Mouse (Mus musculus) adrenal gland, postnatal 36 days (tissue): Measurements from ENCODE around the gene Podxl2. TPM values are rescaled to one million over a fixed set of nuclear protein-coding genes. Genes with fewer than 3 reads are reported as not detected.

Experiments
- DNase-seq, 2 experiments: peaks; one replicate each; pipeline ENCODE4 v3.0.0; 2021; ENCODE audit warnings: mixed read lengths in 1 of 2
- total RNA-seq, 2 experiments: library from RNA; stranded (reverse); gene quantifications; 2 replicates each; pipeline ENCODE4 v1.2.3; 2021

Podxl2 gene
- total RNA-seq, 2 experiments from 2014 or later, result 34.6 to 61.1 TPM

- DNase-seq, result no peak
Observed at GRCm38 (mm10) chr6:88844901-88845565, 29.8 kb downstream of the Podxl2 start.

GRCm38 (mm10) chr6:88843781-88844725 is 30.8 kb downstream of the Podxl2 start:
- DNase-seq, result no peak

- DNase-seq, result no peak
Observed at GRCm38 (mm10) chr6:88843241-88843640, 31.6 kb downstream of the Podxl2 start.

- peak; percentile 25 to 58 for DNase-seq
Observed at GRCm38 (mm10) chr6:88842731-88843151, 32.1 kb downstream of the Podxl2 start.

- peak; percentile 99 for DNase-seq
Observed at GRCm38 (mm10) chr6:88841781-88842689, 32.8 kb downstream of the Podxl2 start, which contains the start of gene Abtb1. Abtb1 (minus strand) TSS chr6:88841984.

GRCm38 (mm10) chr6:88841514-88841780 is 33.4 kb downstream of the Podxl2 start:
- no peak for DNase-seq

- DNase-seq, result no peak
Observed at GRCm38 (mm10) chr6:88840791-88841513, 33.9 kb downstream of the Podxl2 start.

GRCm38 (mm10) chr6:88840211-88840610 is 34.6 kb downstream of the Podxl2 start:
- DNase-seq, result no peak

- DNase-seq, result no peak
Observed at GRCm38 (mm10) chr6:88839135-88839970, 35.5 kb downstream of the Podxl2 start.

- no peak for DNase-seq
Observed at GRCm38 (mm10) chr6:88838613-88839012, 36.2 kb downstream of the Podxl2 start.

- no peak for DNase-seq
Observed at GRCm38 (mm10) chr6:88837999-88838398, 36.8 kb downstream of the Podxl2 start.

- DNase-seq, result no peak
Observed at GRCm38 (mm10) chr6:88836178-88836819, 38.5 kb downstream of the Podxl2 start.

- DNase-seq, result no peak
Observed at GRCm38 (mm10) chr6:88835047-88835446, 39.8 kb downstream of the Podxl2 start.

GRCm38 (mm10) chr6:88833340-88834140 is 41.3 kb downstream of the Podxl2 start:
- DNase-seq, result peak in 1 of 2 experiments; percentile 0

GRCm38 (mm10) chr6:88832663-88833062 is 42.2 kb downstream of the Podxl2 start:
- DNase-seq, result peak in 1 of 2 experiments; percentile 13

- DNase-seq, result peak; percentile 77 to 87
Observed at GRCm38 (mm10) chr6:88831456-88831855, 43.4 kb downstream of the Podxl2 start.

- DNase-seq, result no peak
Observed at GRCm38 (mm10) chr6:88830112-88830702, 44.6 kb downstream of the Podxl2 start.

GRCm38 (mm10) chr6:88829579-88829978 is 45.3 kb downstream of the Podxl2 start:
- DNase-seq, result no peak
